Mouse (Mus musculus) thymus, postnatal 10 days (tissue): Measurements from ENCODE around the gene Rtn4r.

Experiments
- DNase-seq, 2 experiments: peaks; one replicate each; pipeline ENCODE4 v3.0.0; 2021; ENCODE audit warnings: low spot score in 2 of 2

The Rtn4r gene

GRCm38 (mm10) chr16:18156579-18157350 is 29.3 kb downstream of the Rtn4r start:
- no peak for DNase-seq

- no peak for DNase-seq
Measured at GRCm38 (mm10) chr16:18159255-18159654, 31.8 kb downstream of the Rtn4r start.

GRCm38 (mm10) chr16:18159778-18160177 is 32.3 kb downstream of the Rtn4r start:
- no peak for DNase-seq

GRCm38 (mm10) chr16:18160514-18160913 is 33.1 kb downstream of the Rtn4r start:
- DNase-seq = no peak

GRCm38 (mm10) chr16:18161190-18161589 is 33.7 kb downstream of the Rtn4r start:
- DNase-seq = no peak

GRCm38 (mm10) chr16:18164642-18165238 is 37.3 kb downstream of the Rtn4r start:
- DNase-seq = no peak

GRCm38 (mm10) chr16:18166613-18167190 is 39.3 kb downstream of the Rtn4r start:
- DNase-seq = no peak

GRCm38 (mm10) chr16:18169156-18169555 is 41.7 kb downstream of the Rtn4r start:
- DNase-seq = no peak

- no peak for DNase-seq
Measured at GRCm38 (mm10) chr16:18169776-18170175, 42.3 kb downstream of the Rtn4r start.

GRCm38 (mm10) chr16:18172266-18172855 is 44.9 kb downstream of the Rtn4r start:
- peak; percentile 66 to 94 for DNase-seq

GRCm38 (mm10) chr16:18173231-18173630 is 45.8 kb downstream of the Rtn4r start:
- no peak for DNase-seq

GRCm38 (mm10) chr16:18173788-18174187 is 46.3 kb downstream of the Rtn4r start:
- no peak for DNase-seq

- DNase-seq = no peak
Measured at GRCm38 (mm10) chr16:18175817-18176541, 48.5 kb downstream of the Rtn4r start.

GRCm38 (mm10) chr16:18176758-18177157 is 49.3 kb downstream of the Rtn4r start:
- DNase-seq = no peak

- DNase-seq = no peak
Measured at GRCm38 (mm10) chr16:18179591-18179990, 52.1 kb downstream of the Rtn4r start.

GRCm38 (mm10) chr16:18181398-18181797 is 54.0 kb downstream of the Rtn4r start:
- no peak for DNase-seq

- DNase-seq = no peak
Measured at GRCm38 (mm10) chr16:18182766-18183165, 55.3 kb downstream of the Rtn4r start.

GRCm38 (mm10) chr16:18185715-18186449 is 58.4 kb downstream of the Rtn4r start:
- no peak for DNase-seq

GRCm38 (mm10) chr16:18186798-18187197 is 59.4 kb downstream of the Rtn4r start:
- no peak for DNase-seq

- DNase-seq = no peak
Measured at GRCm38 (mm10) chr16:18187221-18187620, 59.8 kb downstream of the Rtn4r start.

- DNase-seq = no peak
Measured at GRCm38 (mm10) chr16:18191006-18191405, 63.6 kb downstream of the Rtn4r start.
